Mouse (Mus musculus) lung, adult 2 months (tissue): ENCODE measurements around the gene Apom.

Source experiments
- CTCF ChIP-seq: fragments of 200-500 bp; IDR thresholded peaks from 2 replicates; pipeline ENCODE4 v1.5.1; 2011; ENCODE audit warnings: mild to moderate bottlenecking, low read length, control low read depth; ENCODE audit not compliant: insufficient read depth
- POLR2A ChIP-seq: fragments of 200-500 bp; IDR thresholded peaks from 2 replicates; pipeline ENCODE4 v1.6.1; 2011; ENCODE audit warnings: low read depth, mild to moderate bottlenecking, control low read depth, low read length, borderline replicate concordance; ENCODE audit errors: extremely low read depth

GRCm38 (mm10) chr17:35085208-35085865, 46.5 kb downstream of the Apom start, which contains the start of gene Ly6g6f:
- TF ChIP-seq CTCF (no peak), POLR2A (no peak)
